In the genomic region with DNA sequence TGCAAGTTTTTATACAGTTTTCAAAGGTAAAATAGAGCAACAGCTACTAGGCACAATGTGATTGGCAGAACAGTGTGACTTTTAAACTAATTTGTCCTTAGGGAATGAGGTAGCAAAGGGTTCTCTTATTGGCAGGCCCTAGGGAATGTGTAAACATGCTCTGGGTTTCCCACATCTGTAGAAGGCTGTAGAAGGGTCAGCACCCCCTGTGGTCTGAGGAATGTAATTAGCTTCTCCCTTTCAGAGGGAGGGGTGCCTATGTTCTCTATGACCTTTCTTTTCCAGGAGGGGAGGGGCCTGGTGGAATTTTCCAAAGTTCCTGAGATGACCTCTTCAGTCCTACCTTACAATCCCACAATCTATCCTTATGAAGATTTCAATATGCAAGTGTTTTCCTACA, we compare ENCODE assay signal across 9 mouse cellular contexts.
"Had no signal": no experiment of that assay in that cellular context is flagged by ENCODE, and none has a peak within 500 bp of the region (broad histone marks: within the 10 kb centered on the region; RNA-seq: fewer than 3 reads in every experiment).

No protein-coding gene starts in this region.

- DNase-seq: kidney, postnatal 10 days; kidney, postnatal 4 days; lung, postnatal 14 days; right cerebral cortex, postnatal 14 days; thymus, postnatal 4 days had no signal

- ATAC-seq: liver, embryonic 12.5 days had no signal

- H3K36me3 ChIP-seq: limb, embryonic 15.5 days; liver, embryonic 12.5 days; midbrain, embryonic 12.5 days had no signal

- H3K4me3 ChIP-seq: layer of hippocampus, adult 2 months; limb, embryonic 15.5 days; liver, embryonic 12.5 days; midbrain, embryonic 12.5 days had no signal

- H3K4me1 ChIP-seq: limb, embryonic 15.5 days; liver, embryonic 12.5 days had no signal

- H3K9me3 ChIP-seq: limb, embryonic 15.5 days; liver, embryonic 12.5 days; midbrain, embryonic 12.5 days had no signal

- H3K4me2 ChIP-seq: limb, embryonic 15.5 days; liver, embryonic 12.5 days; midbrain, embryonic 12.5 days had no signal

- H3K27ac ChIP-seq: layer of hippocampus, adult 2 months; limb, embryonic 15.5 days; liver, embryonic 12.5 days; midbrain, embryonic 12.5 days had no signal

- H3K9ac ChIP-seq: limb, embryonic 15.5 days; liver, embryonic 12.5 days; midbrain, embryonic 12.5 days had no signal

- H3K27me3 ChIP-seq: limb, embryonic 15.5 days; liver, embryonic 12.5 days; midbrain, embryonic 12.5 days had no signal
